Comparison of ENCODE assay signal across 6 mouse cellular contexts in genomic region chr7:116084366-116084765, GRCm38 (mm10). TPM values are rescaled to one million over a fixed set of nuclear protein-coding genes. Genes with fewer than 3 reads are reported as not detected.
A peak's percentile ranks its signal among the peaks of the same experiment; 100 is the strongest.
DNase-seq lines count a peak whose midpoint lies in the region; ATAC-seq and TF ChIP-seq lines count a peak whose summit lies in the region.
"Not testable (repeated sequence)": the region's sequence is repeated elsewhere in the genome, so short reads cannot be mapped to it uniquely, and the experiment has no call there.

Gm4353 (minus strand) TSS chr7:116084635.

- TF ChIP-seq RAD21 in MEL (IDR thresholded peaks at IDR 0.05; ENCODE audit: low read depth, low read length): not testable (repeated sequence)

- H3K4me1 ChIP-seq in MEL (ENCODE audit: control insufficient read depth in 1 of 2, insufficient read depth in 2 of 2, low read length in 2 of 2): not testable (repeated sequence)

- not testable (repeated sequence) for H3K27ac ChIP-seq in MEL (ENCODE audit: control insufficient read depth, low read depth, low read length)

- DNase-seq in MEL (ENCODE audit: low read depth, low spot score): not testable (repeated sequence)

- not testable (repeated sequence) for H3K79me3 ChIP-seq in C2C12 (ENCODE audit: low read depth)

- ATAC-seq in erythroblast, adult 5-6 weeks (replicated peaks; ENCODE audit: low FRiP score, poor library complexity, severe bottlenecking): peak; percentile 91
- ATAC-seq in granulocyte monocyte progenitor cell, adult 5-6 weeks (replicated peaks; ENCODE audit: poor library complexity, severe bottlenecking): peak; percentile 96
- peak; percentile 94 for ATAC-seq in megakaryocyte, adult 5-6 weeks (ENCODE audit: poor library complexity, severe bottlenecking)
- ATAC-seq in monocyte, adult 5-6 weeks (replicated peaks; ENCODE audit: insufficient number of reproducible peaks, low FRiP score, low TSS enrichment, poor library complexity, severe bottlenecking): peak; percentile 80; the same call in 1 of the 2 replicates

- not testable (repeated sequence) for H3K9me3 ChIP-seq in MEL (replicated peaks; ENCODE audit: insufficient read depth, low read length)

- not testable (repeated sequence) for H3K79me2 ChIP-seq in C2C12 (ENCODE audit: control insufficient read depth, insufficient read depth); MEL (ENCODE audit: control insufficient read depth, insufficient read depth, low read length, poor library complexity)

- H3K27me3 ChIP-seq in C2C12 (ENCODE audit: control insufficient read depth, insufficient read depth, insufficient read length): not testable (repeated sequence)
- peaks cover 12 to 21% of the 10 kb centered on the region in 2 experiments for H3K27me3 ChIP-seq in MEL (ENCODE audit: control insufficient read depth in 1 of 2, insufficient read depth in 2 of 2, low read length in 2 of 2)

- not testable (repeated sequence) for H3K36me3 ChIP-seq in C2C12 (ENCODE audit: control insufficient read depth, insufficient read depth); MEL (ENCODE audit: control insufficient read depth in 1 of 2, insufficient read depth in 2 of 2, low read length in 2 of 2)

- not testable (repeated sequence) for TF ChIP-seq CTCF in C2C12 (IDR thresholded peaks at IDR 0.05; ENCODE audit: control insufficient read depth, insufficient read depth, insufficient read length); MEL (IDR thresholded peaks at IDR 0.05 in 2 of 3, conservative IDR thresholded peaks at IDR 0.05 in 1 of 3; ENCODE audit: control insufficient read depth in 1 of 3, insufficient read depth in 1 of 3, low read depth in 2 of 3, low read length in 3 of 3, poor library complexity in 1 of 3, severe bottlenecking in 1 of 3)

- not testable (repeated sequence) for H3K4me3 ChIP-seq in C2C12 (ENCODE audit: insufficient read depth, poor library complexity, severe bottlenecking); MEL (ENCODE audit: control insufficient read depth in 1 of 2, insufficient read depth in 1 of 2, low read depth in 2 of 2, low read length in 2 of 2)

- not testable (repeated sequence) for TF ChIP-seq EP300 in MEL (IDR thresholded peaks at IDR 0.05; ENCODE audit: low read depth in 1 of 2, low read length in 2 of 2)

- H3K9ac ChIP-seq in MEL (ENCODE audit: control insufficient read depth, low read depth, low read length, poor library complexity, severe bottlenecking): not testable (repeated sequence)

- TF ChIP-seq POLR2A in MEL (IDR thresholded peaks at IDR 0.05; ENCODE audit: control insufficient read depth in 1 of 2, insufficient read depth in 1 of 2, low read depth in 1 of 2, low read length in 2 of 2, poor library complexity in 1 of 2): not testable (repeated sequence)

- H3ac ChIP-seq in C2C12 (ENCODE audit: control insufficient read depth, insufficient read length, low read depth): not testable (repeated sequence)

RNA-seq across cellular contexts. Expression of gene Gm4353, which starts in this region (rescaled TPM):
- polyA plus RNA-seq in C2C12 (2012; fragmentation: generic; extraction: Trizol) (18.4 TPM), MEL (2012; ENCODE audit: insufficient read depth in 1 of 2, insufficient read length in 2 of 2, low read depth in 1 of 2, low replicate concordance in 2 of 2, missing spikeins in 1 of 2) (10 to 100 TPM in 1 of 2 experiments, not detected in 1; 22.7 TPM)
- 20.8 and 21.0 TPM in 2 replicates for total RNA-seq in MEL (2012; rRNA removed)
- total RNA-seq in erythroblast, adult 5-6 weeks (2015; ENCODE audit: low replicate concordance): not detected in 2 replicates
- 0.77 and 1.1 TPM in 2 replicates for total RNA-seq in erythroblast, adult 5-6 weeks (2017; ENCODE audit: low replicate concordance)
- total RNA-seq in granulocyte monocyte progenitor cell, adult 5-6 weeks (2014; fragmentation: Nextera tagmentation): 0.77 and 0.81 TPM in 2 replicates
- total RNA-seq in granulocyte monocyte progenitor cell, adult 5-6 weeks (2017): 2.8 and 2.9 TPM in 2 replicates
- 0.22 and 0.23 TPM in 2 replicates for total RNA-seq in megakaryocyte, adult 5-6 weeks (2015)
- total RNA-seq in megakaryocyte, adult 5-6 weeks (2017): 0.66 and 0.81 TPM in 2 replicates
- total RNA-seq in monocyte, adult 5-6 weeks (2017): 0.67 to 1.2 TPM (median 0.75 TPM) in 3 replicates

Comparison
In these comparisons a context has a peak if more than half of its experiments do, and no peak if none do; other contexts are left out.
1. Peak in ATAC-seq in megakaryocyte, adult 5-6 weeks; RNA of the gene not detected or under 1 TPM.